Mouse (Mus musculus) liver, postnatal 0 days (tissue): ENCODE measurements around the gene Arhgef12. TPM values are rescaled to one million over a fixed set of nuclear protein-coding genes. Genes with fewer than 3 reads are reported as not detected.

Source experiments
- ATAC-seq: fragments of 200-750 bp; cut with Nextera tagmentation; 2 replicates; pipeline ENCODE4 v1.8.0; 2017; ENCODE audit warnings: mild to moderate bottlenecking, moderate library complexity
- DNase-seq: peaks from one replicate; pipeline ENCODE4 v3.0.0-alpha.2; 2016
- H3K27ac ChIP-seq: fragments of 300-500 bp; sonication (generic); 2 replicates; pipeline ENCODE4 v1.5.1; 2014; ENCODE audit warnings: antibody characterized with exemption, moderate library complexity, mild to moderate bottlenecking, low read depth
- H3K27me3 ChIP-seq: fragments of 300-500 bp; sonication (generic); 2 replicates; pipeline ENCODE4 v1.6.1; 2014; ENCODE audit warnings: low read length, control low read depth, mixed read lengths; ENCODE audit not compliant: insufficient read depth
- H3K36me3 ChIP-seq: fragments of 300-500 bp; sonication (generic); replicated peaks from 2 replicates; pipeline ENCODE4 v1.6.1; 2014; ENCODE audit warnings: mild to moderate bottlenecking, control low read depth, low read length, moderate library complexity, mixed read lengths; ENCODE audit not compliant: insufficient read depth
- H3K4me1 ChIP-seq: fragments of 300-500 bp; sonication (generic); 2 replicates; pipeline ENCODE4 v1.6.1; 2014; ENCODE audit warnings: antibody characterized with exemption, mild to moderate bottlenecking, control low read depth; ENCODE audit not compliant: insufficient read depth
- H3K4me2 ChIP-seq: fragments of 300-500 bp; sonication (generic); 2 replicates; pipeline ENCODE4 v1.6.1; 2014; ENCODE audit warnings: low read depth, mild to moderate bottlenecking, low read length, moderate library complexity, mixed read lengths
- H3K4me3 ChIP-seq: fragments of 300-500 bp; sonication (generic); 2 replicates; pipeline ENCODE4 v1.5.1; 2014; ENCODE audit warnings: low read depth, low read length
- H3K9ac ChIP-seq: fragments of 300-500 bp; sonication (generic); replicated peaks from 2 replicates; pipeline ENCODE4 v1.6.1; 2014; ENCODE audit warnings: mild to moderate bottlenecking, moderate library complexity
- H3K9me3 ChIP-seq: fragments of 300-500 bp; sonication (generic); 2 replicates; pipeline ENCODE4 v1.6.1; 2016; ENCODE audit warnings: mild to moderate bottlenecking, control low read depth, low read length, mixed read lengths
- CTCF ChIP-seq: sonication (generic); IDR thresholded peaks from 2 replicates; pipeline ENCODE4 v1.5.1; 2016; ENCODE audit warnings: antibody characterized with exemption, low read depth
- EP300 ChIP-seq: IDR thresholded peaks from 2 replicates; pipeline ENCODE4 v1.6.1; 2016; ENCODE audit warnings: antibody characterized with exemption, low read depth, mild to moderate bottlenecking
- WGBS: fragments of 180-500 bp; shearing (Covaris S2); extraction: QIAGEN DNeasy Blood & Tissue Kit; methylation state at CpG from one replicate; pipeline ENCODE4 v1.1.7; 2014; ENCODE audit not compliant: insufficient replicate concordance; 5-methylcytosine and 5-hydroxymethylcytosine counted together
- polyA plus RNA-seq: library from polyadenylated mRNA; unstranded; fragments of >200 nt; fragmentation: Nextera tagmentation; extraction: Ambion mirVana; gene quantifications from 2 replicates; pipeline ENCODE4 v1.2.1, GENCODE M21; 2015

Arhgef12 gene
- polyA plus RNA-seq, 1 experiment from 2014 or later: 4.8 TPM

DNA sequence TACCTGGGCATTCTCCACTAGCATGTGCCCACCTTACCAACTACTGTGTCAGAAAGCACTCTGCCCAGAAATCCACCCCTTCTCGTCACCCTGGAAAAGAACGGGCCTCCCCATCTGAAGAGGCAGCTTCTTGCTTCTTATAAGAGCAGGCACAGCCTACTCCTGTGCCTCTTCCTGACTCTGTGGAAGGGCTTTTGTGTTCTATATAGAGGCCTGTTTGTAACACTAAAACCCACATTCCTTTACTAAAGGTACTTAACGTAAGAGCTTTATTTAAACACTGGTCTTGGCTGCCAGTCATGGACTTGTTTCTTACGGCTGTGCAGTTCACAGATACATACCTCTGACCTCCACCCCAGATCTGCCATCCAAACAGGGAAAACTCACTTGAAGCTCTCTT is 185.2 kb downstream of the Arhgef12 start:
- no peak for ATAC-seq
- H3K4me2 ChIP-seq: no peak overlapping the region
- H3K27ac ChIP-seq: no peak overlapping the region
- H3K36me3 ChIP-seq: no peaks in the 10 kb centered on the region
- TF ChIP-seq CTCF (no peak), EP300 (no peak)
- no peaks in the 10 kb centered on the region for H3K9me3 ChIP-seq
- H3K27me3 ChIP-seq: no peaks in the 10 kb centered on the region
- 78% methylated on average over 4 of the region's 4 CpGs for WGBS
- H3K4me1 ChIP-seq: no peaks in the 10 kb centered on the region
- no peak for DNase-seq
- H3K4me3 ChIP-seq: no peak overlapping the region
- no peak overlapping the region for H3K9ac ChIP-seq

DNA sequence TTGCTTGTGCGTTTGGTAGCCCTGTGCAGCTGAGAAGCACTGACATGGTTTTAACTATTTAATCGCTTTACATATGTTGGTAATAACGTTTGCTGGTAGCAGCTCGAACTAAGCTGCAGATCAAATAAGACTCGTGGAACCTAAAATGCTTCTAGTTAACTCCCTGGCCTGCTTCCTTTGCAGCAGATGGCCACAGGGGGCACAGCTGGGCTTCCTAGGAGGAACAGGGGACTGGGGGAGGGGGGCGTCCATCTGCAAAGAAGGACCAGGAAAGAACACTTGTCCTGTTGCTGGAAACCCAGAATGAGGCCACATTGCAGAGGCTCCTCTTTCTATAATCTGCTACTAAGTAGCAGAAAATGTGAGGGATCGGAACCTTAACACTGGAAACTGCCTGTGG is 186.8 kb downstream of the Arhgef12 start:
- no peak; the same call in 1 of the 2 replicates for TF ChIP-seq CTCF
- TF ChIP-seq EP300: no peak
- WGBS: 56% methylated on average over 7 of the region's 7 CpGs
- H3K9ac ChIP-seq: no peak overlapping the region
- H3K4me2 ChIP-seq: no peak overlapping the region
- no peaks in the 10 kb centered on the region for H3K36me3 ChIP-seq
- ATAC-seq: no peak
- H3K4me3 ChIP-seq: no peak overlapping the region
- no peak overlapping the region for H3K27ac ChIP-seq
- no peak for DNase-seq
- no peaks in the 10 kb centered on the region for H3K27me3 ChIP-seq
- H3K9me3 ChIP-seq: no peaks in the 10 kb centered on the region
- no peaks in the 10 kb centered on the region for H3K4me1 ChIP-seq

DNA sequence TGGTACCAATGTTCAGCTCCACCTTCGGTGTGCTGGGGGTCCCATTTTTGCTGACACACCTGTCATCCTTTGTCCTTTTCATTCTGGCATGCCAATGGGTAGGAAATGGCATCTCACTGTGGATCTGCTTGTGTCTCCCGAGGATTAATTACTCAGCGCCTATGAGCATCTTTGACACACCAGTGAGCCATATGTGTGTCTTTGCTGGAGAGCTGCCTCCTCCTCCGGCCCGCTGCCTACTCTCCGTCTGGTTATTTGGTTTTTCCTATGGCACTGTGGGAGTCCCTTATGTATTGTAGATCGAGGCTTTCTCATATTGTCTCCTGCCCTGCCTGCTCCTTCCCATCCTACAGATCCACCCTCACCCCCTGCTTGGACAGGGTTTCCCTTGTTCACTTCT is 189.1 kb downstream of the Arhgef12 start:
- DNase-seq: no peak
- no peak overlapping the region for H3K4me3 ChIP-seq
- no peak for TF ChIP-seq EP300
- no peak for TF ChIP-seq CTCF
- no peaks in the 10 kb centered on the region for H3K36me3 ChIP-seq
- no peaks in the 10 kb centered on the region for H3K27me3 ChIP-seq
- no peaks in the 10 kb centered on the region for H3K9me3 ChIP-seq
- H3K9ac ChIP-seq: no peak overlapping the region
- ATAC-seq: no peak
- H3K4me2 ChIP-seq: no peak overlapping the region
- H3K4me1 ChIP-seq: no peaks in the 10 kb centered on the region
- 75% methylated on average over 7 of the region's 7 CpGs for WGBS
- H3K27ac ChIP-seq: no peak overlapping the region

Other genes with a start within 250 kb of the Arhgef12 start
- gene Grik4, start 162.7 kb downstream of the Arhgef12 start, polyA plus RNA-seq: 0.05 and 0.08 TPM in 2 replicates
- gene Tmem136, start 9.3 kb upstream of the Arhgef12 start, polyA plus RNA-seq: 0.44 and 0.92 TPM in 2 replicates
- gene Pou2f3, start 103.1 kb upstream of the Arhgef12 start, polyA plus RNA-seq: 0.05 TPM in 1 of 2 replicates, not detected in the other
- gene Oaf, start 132.7 kb upstream of the Arhgef12 start, polyA plus RNA-seq: 59.3 and 70.0 TPM in 2 replicates
- gene Trim29, start 203.6 kb upstream of the Arhgef12 start, polyA plus RNA-seq: 0.04 TPM in 1 of 2 replicates, not detected in the other